Mouse (Mus musculus) midbrain, embryonic 15.5 days (tissue): ENCODE results near the gene Atp6v0a1. TPM values are rescaled to one million over a fixed set of nuclear protein-coding genes. Genes with fewer than 3 reads are reported as not detected.
A peak's percentile ranks its signal among the peaks of the same experiment; 100 is the strongest.

ENCODE experiments used
- ATAC-seq: fragments of 200-750 bp; cut with Nextera tagmentation; replicated peaks from 2 replicates; pipeline ENCODE4 v1.8.0; 2017; ENCODE audit warnings: moderate TSS enrichment
- H3K27ac ChIP-seq: fragments of 300-500 bp; sonication (generic); 2 replicates; pipeline ENCODE4 v1.5.1; 2015; ENCODE audit warnings: mild to moderate bottlenecking, inconsistent platforms
- H3K27me3 ChIP-seq: fragments of 300-500 bp; sonication (generic); replicated peaks from 2 replicates; pipeline ENCODE4 v1.6.1; 2015; ENCODE audit warnings: inconsistent platforms
- H3K36me3 ChIP-seq: fragments of 300-500 bp; sonication (generic); replicated peaks from 2 replicates; pipeline ENCODE4 v1.6.1; 2015; ENCODE audit warnings: inconsistent platforms
- H3K4me1 ChIP-seq: fragments of 300-500 bp; sonication (generic); 2 replicates; pipeline ENCODE4 v1.6.1; 2015; ENCODE audit warnings: inconsistent platforms
- H3K4me2 ChIP-seq: fragments of 300-500 bp; sonication (generic); 2 replicates; pipeline ENCODE4 v1.6.1; 2015; ENCODE audit warnings: inconsistent platforms, mild to moderate bottlenecking, moderate library complexity
- H3K4me3 ChIP-seq: fragments of 300-500 bp; sonication (generic); 2 replicates; pipeline ENCODE4 v1.5.1; 2015; ENCODE audit warnings: mild to moderate bottlenecking, inconsistent platforms
- H3K9ac ChIP-seq: fragments of 300-500 bp; sonication (generic); 2 replicates; pipeline ENCODE4 v1.6.1; 2015; ENCODE audit warnings: mild to moderate bottlenecking, inconsistent platforms
- H3K9me3 ChIP-seq: fragments of 300-500 bp; sonication (generic); 2 replicates; pipeline ENCODE4 v1.6.1; 2016; ENCODE audit warnings: inconsistent platforms
- WGBS: fragments of 180-500 bp; shearing (Covaris S2); methylation state at CpG from one replicate; pipeline ENCODE4 v1.1.7; 2015; ENCODE audit warnings: mixed read lengths; 5-methylcytosine and 5-hydroxymethylcytosine counted together
- polyA plus RNA-seq: library from polyadenylated mRNA; unstranded; fragments of >200 nt; fragmentation: Nextera tagmentation; extraction: Ambion mirVana; gene quantifications from 2 replicates; pipeline ENCODE4 v1.2.1, GENCODE M21; 2015

Gene Atp6v0a1
- 136 and 148 TPM in 2 replicates for polyA plus RNA-seq

- under 1% methylated on average over 43 of the region's 44 CpGs for WGBS
- ATAC-seq, result peak; percentile 100
- peak within 1 kb of the TSS; percentile 79 for H3K9ac ChIP-seq
- H3K27ac ChIP-seq, result peak within 1 kb of the TSS; percentile 91
- H3K4me1 ChIP-seq, result peaks cover 35% of the 10 kb centered on the region
- peak within 1 kb of the TSS; percentile 72 for H3K4me2 ChIP-seq
- peak within 1 kb of the TSS; percentile 73 for H3K4me3 ChIP-seq
- H3K27me3 ChIP-seq, result 0 out of 2 replicates have a peak, but pooled peaks cover 2% of the 10 kb centered on the region
- H3K9me3 ChIP-seq, result no peaks in the 10 kb centered on the region
- no peaks in the 10 kb centered on the region for H3K36me3 ChIP-seq
These were observed at the start of gene Atp6v0a1 for GRCm38 (mm10) chr11:101009046-101009887. Gene Atp6v0a1, plus strand, starts transcription at chr11:101009452.

- Histone ChIP-seq H3K4me2 (peak overlapping the region; percentile 49), H3K4me3 (peak overlapping the region; percentile 27), H3K9me3 (no peaks in the 10 kb centered on the region), H3K27me3 (peaks cover 26% of the 10 kb centered on the region), H3K36me3 (no peaks in the 10 kb centered on the region), H3K9ac (no peak overlapping the region), H3K27ac (no peak overlapping the region), H3K4me1 (peaks cover 21% of the 10 kb centered on the region)
- 4% methylated on average over 14 of the region's 14 CpGs for WGBS
- ATAC-seq, result no peak
These were observed 49.8 kb upstream of the Atp6v0a1 start for GRCm38 (mm10) chr11:100959464-100959810.

DNA sequence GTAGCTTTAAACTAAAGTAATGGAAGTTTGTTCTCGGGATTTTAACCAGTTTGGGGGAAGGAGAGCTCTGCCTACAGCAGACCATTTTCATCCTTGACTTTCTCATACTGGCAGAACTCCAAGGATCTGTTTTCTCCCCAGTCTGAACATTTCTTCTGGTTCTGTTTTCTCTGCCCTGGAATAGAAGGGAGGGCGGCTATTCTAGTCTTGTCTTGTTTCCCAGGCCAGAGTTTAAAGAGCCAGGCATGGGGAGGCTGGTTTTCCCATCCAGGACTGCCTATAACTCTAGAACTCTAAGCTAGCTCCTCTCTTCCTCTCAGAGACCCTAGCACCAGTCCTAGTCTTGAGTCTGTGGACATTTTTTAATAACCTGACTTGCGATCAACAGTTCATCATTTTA lies 49.4 kb upstream of the Atp6v0a1 start:
- peaks cover 26% of the 10 kb centered on the region for H3K27me3 ChIP-seq
- WGBS, result 34% methylated on average over 3 of the region's 3 CpGs
- H3K27ac ChIP-seq, result no peak overlapping the region
- no peaks in the 10 kb centered on the region for H3K9me3 ChIP-seq
- peaks cover 21% of the 10 kb centered on the region for H3K4me1 ChIP-seq
- no peaks in the 10 kb centered on the region for H3K36me3 ChIP-seq
- no peak overlapping the region for H3K9ac ChIP-seq
- no peak overlapping the region for H3K4me3 ChIP-seq
- ATAC-seq, result no peak
- H3K4me2 ChIP-seq, result no peak overlapping the region

DNA sequence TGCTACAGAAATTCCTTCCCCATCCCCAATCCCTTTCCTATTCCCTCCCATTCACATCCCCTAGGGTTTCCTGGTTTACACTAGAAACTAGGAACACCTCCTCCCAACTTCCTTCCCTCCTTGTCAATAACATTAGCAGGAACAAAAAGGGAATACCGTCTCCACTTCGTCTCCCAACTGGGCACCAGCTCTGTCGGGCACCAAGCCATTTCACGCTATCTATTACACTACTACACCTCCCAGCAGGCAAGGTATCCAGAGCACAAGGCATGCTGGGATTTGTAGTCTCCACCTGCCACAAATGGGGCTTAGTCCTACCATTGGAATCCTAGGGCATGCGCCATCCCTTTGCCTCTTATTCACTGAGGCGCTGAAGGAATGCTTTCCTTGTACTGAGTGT lies 48.7 kb upstream of the Atp6v0a1 start:
- WGBS, result 14% methylated on average over 6 of the region's 6 CpGs
- Histone ChIP-seq H3K36me3 (no peaks in the 10 kb centered on the region), H3K27me3 (peaks cover 26% of the 10 kb centered on the region), H3K4me3 (no peak overlapping the region; the same call in 1 of the 2 replicates), H3K27ac (no peak overlapping the region), H3K4me1 (peaks cover 21% of the 10 kb centered on the region), H3K4me2 (peak overlapping the region; percentile 29), H3K9ac (no peak overlapping the region), H3K9me3 (no peaks in the 10 kb centered on the region)
- ATAC-seq, result peak; percentile 76

DNA sequence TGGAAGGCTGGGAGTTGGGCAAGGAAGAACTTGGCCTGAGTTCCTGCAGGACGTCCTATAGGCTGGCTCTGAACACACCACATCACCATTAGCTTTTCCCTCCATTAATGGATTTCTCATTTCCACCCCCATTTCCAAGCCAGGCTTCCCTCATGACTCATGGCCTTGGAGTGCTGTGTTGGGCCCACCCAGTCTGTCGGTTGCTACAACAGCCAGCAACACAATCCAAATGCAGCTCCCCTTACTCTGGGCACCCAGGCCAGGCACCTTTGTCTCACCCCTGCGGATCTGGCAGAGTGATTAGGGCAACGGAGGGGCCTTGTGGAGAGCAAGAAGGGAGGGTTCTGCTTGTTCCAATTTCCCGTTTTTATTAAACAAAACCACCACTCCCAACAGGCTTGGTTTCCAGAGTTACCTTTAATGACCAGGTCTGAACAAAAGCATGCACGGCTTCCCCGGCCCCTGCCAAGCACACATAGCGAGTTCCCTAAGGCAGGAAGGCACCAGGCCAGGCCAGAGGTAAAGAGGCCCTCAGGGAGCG lies 46.8 kb upstream of the Atp6v0a1 start:
- Histone ChIP-seq H3K9me3 (no peaks in the 10 kb centered on the region), H3K27ac (no peak overlapping the region), H3K27me3 (peaks cover 41% of the 10 kb centered on the region), H3K4me3 (no peak overlapping the region), H3K4me2 (no peak overlapping the region), H3K36me3 (no peaks in the 10 kb centered on the region), H3K4me1 (peaks cover 17% of the 10 kb centered on the region), H3K9ac (no peak overlapping the region)
- 69% methylated on average over 9 of the region's 9 CpGs for WGBS
- no peak for ATAC-seq

DNA sequence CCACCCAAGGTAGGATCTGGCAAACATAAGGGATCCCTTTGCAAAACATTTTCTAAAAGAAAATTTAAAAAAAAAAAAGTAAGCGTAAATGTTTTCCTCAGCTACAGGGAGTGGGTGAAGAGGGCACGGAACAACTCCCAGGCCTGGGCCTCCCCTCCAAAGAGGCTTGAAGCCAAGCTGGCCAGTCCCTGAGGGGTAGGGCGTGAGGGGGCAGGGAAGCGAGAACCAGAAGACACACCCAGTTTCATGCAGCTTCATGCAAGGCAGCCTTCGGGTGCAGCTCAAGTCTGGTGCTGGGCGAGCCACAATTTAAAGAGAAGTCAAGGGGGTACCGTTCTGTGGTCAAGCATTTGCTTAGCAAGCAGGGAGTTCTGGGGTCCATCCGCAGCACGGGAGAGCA lies 45.6 kb upstream of the Atp6v0a1 start:
- WGBS, result 84% methylated on average over 9 of the region's 9 CpGs
- Histone ChIP-seq H3K4me1 (peaks cover 13% of the 10 kb centered on the region), H3K36me3 (no peaks in the 10 kb centered on the region), H3K9ac (no peak overlapping the region), H3K4me2 (no peak overlapping the region), H3K9me3 (no peaks in the 10 kb centered on the region), H3K27me3 (peaks cover 42% of the 10 kb centered on the region), H3K4me3 (no peak overlapping the region), H3K27ac (no peak overlapping the region)
- ATAC-seq, result no peak

DNA sequence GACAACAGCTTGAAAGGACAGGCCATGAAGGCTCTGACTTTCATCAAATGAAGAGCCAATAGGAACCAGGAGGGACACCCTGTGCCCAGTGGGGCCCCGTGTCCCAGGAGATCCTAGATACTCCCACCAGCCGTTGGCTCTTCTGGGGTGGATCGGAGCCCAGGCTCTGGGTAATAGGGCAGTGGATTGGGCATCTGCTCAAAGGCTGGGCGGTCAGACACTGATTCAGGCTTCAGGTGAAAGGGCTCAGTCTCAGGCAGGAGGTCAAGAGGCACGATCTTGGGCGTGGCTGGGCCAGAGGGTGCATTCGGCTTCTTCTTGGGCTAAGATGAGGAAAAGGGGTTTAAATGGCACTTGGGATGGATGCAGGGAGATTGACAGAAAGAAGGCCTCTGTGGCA lies 45.1 kb upstream of the Atp6v0a1 start:
- no peak overlapping the region for H3K4me2 ChIP-seq
- 81% methylated on average over 7 of the region's 7 CpGs for WGBS
- H3K27me3 ChIP-seq, result peaks cover 42% of the 10 kb centered on the region
- no peak overlapping the region for H3K27ac ChIP-seq
- no peaks in the 10 kb centered on the region for H3K36me3 ChIP-seq
- ATAC-seq, result no peak
- no peak overlapping the region for H3K4me3 ChIP-seq
- no peak overlapping the region for H3K9ac ChIP-seq
- H3K9me3 ChIP-seq, result no peaks in the 10 kb centered on the region
- H3K4me1 ChIP-seq, result peaks cover 10% of the 10 kb centered on the region

DNA sequence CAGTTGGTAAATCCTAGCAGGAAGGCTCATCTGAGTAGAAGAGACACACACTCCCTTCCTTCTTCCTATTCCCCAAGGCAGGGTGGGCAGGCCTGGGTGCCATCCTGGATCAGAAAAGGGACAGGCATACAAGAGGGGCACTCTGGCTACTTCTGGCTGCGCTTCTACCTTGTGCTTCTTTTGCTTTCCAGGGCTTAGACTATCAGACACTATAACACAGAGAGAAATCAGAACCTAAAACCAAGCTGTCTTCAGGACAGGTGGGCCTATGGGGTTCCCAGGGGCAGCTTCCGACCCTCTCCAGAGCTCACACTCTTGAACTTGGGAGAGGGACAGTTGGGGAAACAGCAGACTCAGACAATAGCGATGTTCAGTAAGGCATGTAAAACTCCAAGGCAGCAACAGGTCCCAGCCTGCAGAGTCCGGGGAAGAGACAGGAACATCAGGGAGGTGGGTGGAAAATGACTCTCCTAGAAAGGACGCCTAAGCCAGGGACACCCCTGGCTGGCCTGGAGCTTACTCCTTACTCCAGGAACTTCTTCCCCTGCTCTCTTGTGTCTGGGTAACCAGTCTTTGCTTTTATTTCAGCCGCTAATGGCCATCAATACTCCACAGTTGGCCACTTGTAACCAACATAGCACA lies 44.2 kb upstream of the Atp6v0a1 start:
- Histone ChIP-seq H3K4me3 (no peak overlapping the region), H3K27me3 (peaks cover 42% of the 10 kb centered on the region), H3K36me3 (no peaks in the 10 kb centered on the region), H3K4me1 (peaks cover 13% of the 10 kb centered on the region), H3K27ac (no peak overlapping the region), H3K4me2 (no peak overlapping the region), H3K9me3 (no peaks in the 10 kb centered on the region), H3K9ac (no peak overlapping the region)
- ATAC-seq, result no peak
- WGBS, result 85% methylated on average over 6 of the region's 6 CpGs

GRCm38 (mm10) chr11:100965760-100966159 lies 43.5 kb upstream of the Atp6v0a1 start:
- no peak overlapping the region for H3K27ac ChIP-seq
- ATAC-seq, result no peak
- no peak overlapping the region for H3K4me3 ChIP-seq
- no peak overlapping the region for H3K4me2 ChIP-seq
- H3K36me3 ChIP-seq, result no peaks in the 10 kb centered on the region
- H3K9me3 ChIP-seq, result no peaks in the 10 kb centered on the region
- peaks cover 49% of the 10 kb centered on the region for H3K27me3 ChIP-seq
- WGBS, result 73% methylated on average over 6 of the region's 6 CpGs
- H3K4me1 ChIP-seq, result peaks cover 17% of the 10 kb centered on the region
- H3K9ac ChIP-seq, result no peak overlapping the region

GRCm38 (mm10) chr11:100967376-100967775 lies 41.9 kb upstream of the Atp6v0a1 start:
- Histone ChIP-seq H3K4me3 (no peak overlapping the region), H3K27ac (no peak overlapping the region), H3K4me1 (peaks cover 17% of the 10 kb centered on the region), H3K9ac (no peak overlapping the region), H3K9me3 (no peaks in the 10 kb centered on the region), H3K27me3 (peaks cover 63% of the 10 kb centered on the region), H3K36me3 (no peaks in the 10 kb centered on the region), H3K4me2 (no peak overlapping the region)
- WGBS, result 68% methylated on average over 5 of the region's 5 CpGs
- ATAC-seq, result no peak

- Histone ChIP-seq H3K9ac (no peak overlapping the region), H3K36me3 (no peaks in the 10 kb centered on the region), H3K4me2 (no peak overlapping the region), H3K9me3 (no peaks in the 10 kb centered on the region), H3K4me3 (0 out of 2 replicates have a peak overlapping the region, but pooled peaks have one; percentile 5), H3K27ac (no peak overlapping the region), H3K4me1 (peaks cover 17% of the 10 kb centered on the region), H3K27me3 (peaks cover 69% of the 10 kb centered on the region)
- ATAC-seq, result no peak
- WGBS, result 86% methylated on average over 5 of the region's 5 CpGs
These were observed 41.3 kb upstream of the Atp6v0a1 start for GRCm38 (mm10) chr11:100967881-100968420.

- H3K36me3 ChIP-seq, result no peaks in the 10 kb centered on the region
- H3K27ac ChIP-seq, result no peak overlapping the region
- H3K9me3 ChIP-seq, result no peaks in the 10 kb centered on the region
- no peak overlapping the region; the same call in 1 of the 2 replicates for H3K4me2 ChIP-seq
- peaks cover 17% of the 10 kb centered on the region for H3K4me1 ChIP-seq
- peaks cover 72% of the 10 kb centered on the region for H3K27me3 ChIP-seq
- 75% methylated on average over 5 of the region's 5 CpGs for WGBS
- peak overlapping the region; percentile 32; the same call in 1 of the 2 replicates for H3K4me3 ChIP-seq
- no peak for ATAC-seq
- H3K9ac ChIP-seq, result no peak overlapping the region
These were observed 40.8 kb upstream of the Atp6v0a1 start for GRCm38 (mm10) chr11:100968501-100968900.
